Mouse (Mus musculus) liver, embryonic 14.5 days (tissue): ENCODE data around the gene Ago3.

Experiments
- CTCF ChIP-seq: IDR thresholded peaks from 2 replicates; pipeline ENCODE4 v1.5.1; 2016; ENCODE audit warnings: antibody characterized with exemption, low read depth, control low read depth
- EP300 ChIP-seq: IDR thresholded peaks from 2 replicates; pipeline ENCODE4 v1.6.1; 2016; ENCODE audit warnings: antibody characterized with exemption, low read depth

DNA sequence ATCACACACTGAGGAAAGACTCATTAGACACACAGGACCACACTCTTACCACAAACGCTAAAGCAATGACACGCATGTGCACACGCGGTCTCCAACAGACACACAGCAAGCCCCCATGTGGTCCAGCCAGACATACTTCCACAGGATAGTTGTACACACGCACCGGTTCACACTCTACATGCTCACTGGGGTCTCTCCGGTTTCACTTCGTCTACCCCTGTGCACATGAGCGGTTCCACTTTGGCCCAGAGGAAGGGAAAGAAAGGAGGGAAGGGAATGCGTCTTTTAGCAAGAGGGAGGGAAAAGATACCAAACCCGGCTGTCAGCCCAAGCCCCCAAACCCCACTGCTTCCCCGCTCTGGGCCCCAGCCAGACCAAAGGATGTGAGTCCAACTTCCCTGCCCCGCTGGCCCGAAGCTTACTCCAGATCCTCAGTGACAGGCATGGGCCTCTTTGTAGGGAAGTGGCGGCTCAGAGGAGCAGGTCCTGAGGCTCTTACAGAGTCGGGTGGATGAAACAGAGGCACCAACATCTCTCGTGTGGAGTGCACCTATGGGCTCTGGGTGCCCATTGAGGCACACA is 141.2 kb downstream of the Ago3 start:
- TF ChIP-seq CTCF (no peak), EP300 (no peak)
